Mouse (Mus musculus) NIH3T3 (cell line): ENCODE measurements at regions not wholly inside any gene's neighbourhood (a gene's known extent, or its start where the extent isn't known, plus 50 kb on each side); places are given as distances from the start of the nearest gene placed in this dataset.

Source experiments
- DNase-seq: peaks from one replicate; pipeline ENCODE4 v3.0.0-alpha.2; 2012; ENCODE audit warnings: low read depth

GRCm38 (mm10) chr5:146684429-146684828 is 99.4 kb upstream of the Gpr12 start:
- no peak for DNase-seq

- no peak for DNase-seq
Observed at GRCm38 (mm10) chr5:146683554-146683953, 98.5 kb upstream of the Gpr12 start.

- DNase-seq = no peak
Observed at GRCm38 (mm10) chr5:146682893-146683292, 97.9 kb upstream of the Gpr12 start.

- no peak for DNase-seq
Observed at GRCm38 (mm10) chr5:146681512-146681911, 96.5 kb upstream of the Gpr12 start.

- no peak for DNase-seq
Observed at GRCm38 (mm10) chr5:146679198-146679681, 94.2 kb upstream of the Gpr12 start.

- no peak for DNase-seq
Observed at GRCm38 (mm10) chr5:146678775-146679170, 93.7 kb upstream of the Gpr12 start.

GRCm38 (mm10) chr5:146678049-146678774 is 93.2 kb upstream of the Gpr12 start:
- no peak for DNase-seq

- no peak for DNase-seq
Observed at GRCm38 (mm10) chr5:146677151-146677515, 92.1 kb upstream of the Gpr12 start.

- DNase-seq = peak; percentile 38
Observed at GRCm38 (mm10) chr5:146676470-146677150, 91.6 kb upstream of the Gpr12 start.

GRCm38 (mm10) chr5:146675887-146676277 is 90.8 kb upstream of the Gpr12 start:
- no peak for DNase-seq

- DNase-seq = peak; percentile 90
Observed at GRCm38 (mm10) chr5:146675006-146675886, 90.2 kb upstream of the Gpr12 start.

- DNase-seq = no peak
Observed at GRCm38 (mm10) chr5:146661751-146662150, 76.7 kb upstream of the Gpr12 start.

- DNase-seq = no peak
Observed at GRCm38 (mm10) chr5:146657228-146657627, 72.2 kb upstream of the Gpr12 start.

GRCm38 (mm10) chr5:146655394-146655793 is 70.4 kb upstream of the Gpr12 start:
- no peak for DNase-seq

GRCm38 (mm10) chr5:146653686-146654450 is 68.8 kb upstream of the Gpr12 start:
- no peak for DNase-seq

- no peak for DNase-seq
Observed at GRCm38 (mm10) chr5:146652874-146653273, 67.8 kb upstream of the Gpr12 start.

GRCm38 (mm10) chr5:146648519-146649060 is 63.6 kb upstream of the Gpr12 start:
- no peak for DNase-seq

GRCm38 (mm10) chr5:146647628-146648380 is 62.8 kb upstream of the Gpr12 start:
- no peak for DNase-seq

- peak; percentile 89 for DNase-seq
Observed at GRCm38 (mm10) chr5:146644499-146644898, 59.5 kb upstream of the Gpr12 start.

GRCm38 (mm10) chr5:146641931-146642330 is 56.9 kb upstream of the Gpr12 start:
- DNase-seq = no peak

- DNase-seq = no peak
Observed at GRCm38 (mm10) chr5:146636859-146637258, 51.8 kb upstream of the Gpr12 start.
